Mouse (Mus musculus): ENCODE results near the gene Ppan. TPM values are rescaled to one million over a fixed set of nuclear protein-coding genes. Genes with fewer than 3 reads are reported as not detected.

Gene Ppan
- polyA plus RNA-seq, 1 experiment from 2014 or later, result 66.9 TPM

DNA sequence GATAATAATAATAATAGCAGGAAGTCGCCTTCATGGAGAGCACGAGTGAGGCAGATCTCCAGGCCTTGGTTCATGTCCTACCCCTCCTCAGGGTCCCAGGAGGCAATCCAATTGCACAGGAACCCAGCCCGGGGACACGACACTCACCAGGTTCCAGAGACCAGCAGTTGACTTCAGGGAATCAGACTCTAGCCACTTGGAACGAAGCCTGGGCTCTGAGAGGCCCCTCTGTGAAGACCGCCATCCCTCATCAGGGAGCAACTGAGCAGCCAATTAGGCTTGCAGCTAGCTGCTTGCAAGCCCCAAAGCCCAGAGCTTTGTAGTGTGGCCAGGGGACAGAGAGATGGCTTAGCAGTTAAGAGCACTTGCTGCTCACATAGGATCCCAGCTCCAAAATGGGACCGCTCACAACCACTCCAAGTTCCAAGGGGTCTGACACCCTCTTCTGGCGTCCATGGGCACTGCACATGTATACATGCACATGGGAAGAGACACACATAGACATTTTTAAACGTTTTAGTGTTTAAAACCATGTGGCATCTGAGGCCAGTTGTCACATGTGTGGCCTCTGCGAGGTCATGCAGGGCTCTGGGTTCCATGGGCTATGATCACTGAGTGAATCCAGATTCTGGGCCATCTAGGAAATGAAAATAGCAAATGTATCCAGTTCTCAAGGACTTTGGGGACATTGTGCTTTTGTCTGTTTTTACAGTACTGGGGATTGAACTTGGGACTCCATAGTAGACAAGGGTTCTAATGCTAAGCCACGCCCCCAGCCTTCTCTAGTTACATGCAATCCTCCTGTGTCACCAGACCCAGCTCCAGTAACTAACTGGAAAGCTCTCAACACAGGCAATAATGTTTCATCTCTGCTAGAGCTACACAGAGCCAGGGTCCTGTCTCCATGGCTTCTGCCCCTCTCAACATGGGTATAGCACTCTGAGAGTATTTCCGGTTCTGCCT lies 17.5 kb upstream of the Ppan start:
- 74% methylated on average over 12 of the region's 12 CpGs for WGBS
- no peak overlapping the region for H3K27ac ChIP-seq
- H3K4me2 ChIP-seq, result no peak overlapping the region
- H3K9ac ChIP-seq, result no peak overlapping the region
- H3K36me3 ChIP-seq (replicated peaks), result no peaks in the 10 kb centered on the region
- H3K4me1 ChIP-seq, result 0 out of 2 replicates have a peak, but pooled peaks cover 8% of the 10 kb centered on the region
- H3K4me3 ChIP-seq (replicated peaks), result no peak overlapping the region
- ATAC-seq (ENCODE audit: low FRiP score), result no peak
- H3K9me3 ChIP-seq, result no peaks in the 10 kb centered on the region
- peaks cover 62% of the 10 kb centered on the region for H3K27me3 ChIP-seq

DNA sequence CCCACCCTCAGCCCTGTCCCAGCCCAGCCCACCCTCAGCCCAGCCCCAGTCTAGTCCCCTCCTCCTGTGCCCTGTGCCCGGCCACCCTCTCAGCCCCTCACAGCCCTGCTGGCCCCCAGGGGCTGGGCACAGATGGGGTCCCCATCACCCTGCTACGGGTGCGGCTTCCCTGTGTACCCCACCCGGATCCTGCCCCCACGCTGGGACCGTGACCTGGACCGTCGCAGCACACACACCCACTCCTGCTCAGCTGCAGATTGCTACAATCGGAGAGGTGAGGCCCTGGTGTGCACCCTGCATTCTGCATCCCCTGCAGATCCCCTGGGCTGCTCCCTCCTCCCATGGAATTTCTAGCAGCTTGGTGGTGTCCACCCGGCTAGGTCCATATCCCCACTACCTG lies 15.0 kb upstream of the Ppan start:
- no peak for ATAC-seq (ENCODE audit: low FRiP score)
- WGBS, result 89% methylated on average over 10 of the region's 10 CpGs
- Histone ChIP-seq H3K27me3 (peaks cover 40% of the 10 kb centered on the region), H3K4me3 (replicated peaks) (no peak overlapping the region), H3K36me3 (replicated peaks) (no peaks in the 10 kb centered on the region), H3K9ac (no peak overlapping the region), H3K4me2 (no peak overlapping the region), H3K27ac (no peak overlapping the region), H3K4me1 (peaks cover 13% of the 10 kb centered on the region; the same call in 1 of the 2 replicates), H3K9me3 (no peaks in the 10 kb centered on the region)

GRCm38 (mm10) chr9:20873521-20873920 lies 14.5 kb upstream of the Ppan start:
- Histone ChIP-seq H3K27ac (no peak overlapping the region), H3K27me3 (peaks cover 35% of the 10 kb centered on the region), H3K9me3 (no peaks in the 10 kb centered on the region), H3K9ac (no peak overlapping the region), H3K4me1 (peaks cover 12% of the 10 kb centered on the region), H3K4me3 (replicated peaks) (no peak overlapping the region), H3K36me3 (replicated peaks) (no peaks in the 10 kb centered on the region), H3K4me2 (no peak overlapping the region)
- WGBS, result 86% methylated on average over 12 of the region's 12 CpGs
- no peak for ATAC-seq (ENCODE audit: low FRiP score)

DNA sequence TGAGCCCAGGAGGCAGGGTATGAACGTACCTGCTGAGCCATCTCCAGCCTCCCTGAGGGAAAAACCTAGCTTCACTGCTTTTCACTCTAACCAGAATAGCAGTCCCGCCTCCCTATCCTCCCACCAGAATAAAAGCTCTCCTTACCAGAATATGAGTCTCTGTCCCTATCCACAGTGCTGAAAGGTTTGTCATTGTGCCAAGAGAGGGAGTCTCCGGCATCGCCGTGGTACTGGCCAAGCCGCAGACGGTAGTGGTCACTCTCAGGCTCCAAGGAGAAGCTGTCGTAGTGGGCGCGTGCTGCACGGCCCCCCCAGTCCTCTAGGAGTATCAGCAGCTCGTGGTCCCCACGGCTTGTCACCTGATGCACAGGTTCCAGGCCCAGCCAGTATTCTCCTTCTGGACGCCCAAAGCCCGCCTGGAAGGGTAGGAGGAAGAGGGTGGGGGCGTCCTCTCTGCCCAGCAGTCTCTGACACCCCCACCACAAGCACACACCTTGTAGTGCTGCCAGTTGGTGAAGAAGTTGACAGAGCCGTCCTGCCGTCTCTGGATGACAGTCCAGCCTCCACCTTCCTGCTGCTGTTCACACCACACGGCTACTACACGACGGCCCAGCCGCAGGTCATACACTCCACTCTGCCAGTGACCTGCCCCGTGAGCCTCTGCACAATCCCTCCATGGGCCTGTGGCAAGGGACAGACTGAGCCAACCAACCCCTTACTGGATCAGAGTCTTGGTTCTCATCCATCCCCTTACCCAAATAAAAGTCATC lies 12.8 kb upstream of the Ppan start:
- 70% methylated on average over 23 of the region's 23 CpGs for WGBS
- Histone ChIP-seq H3K36me3 (replicated peaks) (no peaks in the 10 kb centered on the region), H3K9ac (no peak overlapping the region), H3K4me1 (peaks cover 11% of the 10 kb centered on the region), H3K27ac (no peak overlapping the region), H3K4me3 (replicated peaks) (no peak overlapping the region), H3K9me3 (no peaks in the 10 kb centered on the region), H3K27me3 (peaks cover 18% of the 10 kb centered on the region), H3K4me2 (no peak overlapping the region)
- ATAC-seq (ENCODE audit: low FRiP score), result no peak

DNA sequence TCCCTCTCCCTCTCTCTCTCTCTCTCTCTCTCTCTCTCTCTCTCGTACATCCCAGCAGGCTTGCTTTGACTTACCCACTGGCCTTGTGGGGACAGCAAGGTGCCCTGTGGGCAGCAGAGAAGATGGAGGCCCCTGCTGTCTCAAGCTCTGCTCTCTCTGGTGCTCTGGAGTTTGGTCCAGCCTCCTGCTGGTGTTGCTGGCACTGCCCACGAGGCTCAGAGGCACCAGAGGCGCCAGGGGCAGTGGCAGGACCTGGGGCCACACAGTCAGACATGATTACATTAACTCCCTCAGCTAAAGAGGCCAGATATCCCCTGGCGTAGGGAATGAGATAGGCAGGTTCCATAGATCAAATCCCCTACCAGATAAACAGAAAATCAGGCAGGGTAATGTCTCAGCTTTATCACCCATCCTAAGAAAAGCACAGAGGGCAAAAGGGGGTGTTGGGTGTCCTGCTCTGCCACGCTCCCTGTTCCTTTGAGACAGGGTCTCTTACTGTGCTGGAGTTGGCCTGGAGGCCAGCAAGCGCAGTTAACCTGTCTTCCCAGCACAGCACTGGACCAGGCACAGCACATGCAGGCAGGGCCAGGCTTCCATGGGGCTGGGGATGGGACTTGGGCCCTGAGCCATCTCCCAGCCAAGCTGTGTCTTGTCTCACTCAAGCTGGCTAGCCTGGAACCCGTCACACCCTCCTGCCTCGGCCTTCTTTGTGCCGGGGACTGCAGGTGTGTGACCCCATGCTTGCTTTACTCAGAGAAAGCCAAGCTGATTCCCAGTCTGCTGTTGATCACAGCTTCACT lies 11.5 kb upstream of the Ppan start:
- no peaks in the 10 kb centered on the region for H3K9me3 ChIP-seq
- no peaks in the 10 kb centered on the region for H3K36me3 ChIP-seq (replicated peaks)
- H3K27ac ChIP-seq, result no peak overlapping the region
- WGBS, result 75% methylated on average over 8 of the region's 9 CpGs
- peaks cover 5% of the 10 kb centered on the region; the same call in 1 of the 2 replicates for H3K27me3 ChIP-seq
- no peak overlapping the region for H3K4me3 ChIP-seq (replicated peaks)
- no peak for ATAC-seq (ENCODE audit: low FRiP score)
- peak overlapping the region; percentile 21; the same call in 1 of the 2 replicates for H3K9ac ChIP-seq
- H3K4me2 ChIP-seq, result no peak overlapping the region
- peaks cover 11% of the 10 kb centered on the region for H3K4me1 ChIP-seq

DNA sequence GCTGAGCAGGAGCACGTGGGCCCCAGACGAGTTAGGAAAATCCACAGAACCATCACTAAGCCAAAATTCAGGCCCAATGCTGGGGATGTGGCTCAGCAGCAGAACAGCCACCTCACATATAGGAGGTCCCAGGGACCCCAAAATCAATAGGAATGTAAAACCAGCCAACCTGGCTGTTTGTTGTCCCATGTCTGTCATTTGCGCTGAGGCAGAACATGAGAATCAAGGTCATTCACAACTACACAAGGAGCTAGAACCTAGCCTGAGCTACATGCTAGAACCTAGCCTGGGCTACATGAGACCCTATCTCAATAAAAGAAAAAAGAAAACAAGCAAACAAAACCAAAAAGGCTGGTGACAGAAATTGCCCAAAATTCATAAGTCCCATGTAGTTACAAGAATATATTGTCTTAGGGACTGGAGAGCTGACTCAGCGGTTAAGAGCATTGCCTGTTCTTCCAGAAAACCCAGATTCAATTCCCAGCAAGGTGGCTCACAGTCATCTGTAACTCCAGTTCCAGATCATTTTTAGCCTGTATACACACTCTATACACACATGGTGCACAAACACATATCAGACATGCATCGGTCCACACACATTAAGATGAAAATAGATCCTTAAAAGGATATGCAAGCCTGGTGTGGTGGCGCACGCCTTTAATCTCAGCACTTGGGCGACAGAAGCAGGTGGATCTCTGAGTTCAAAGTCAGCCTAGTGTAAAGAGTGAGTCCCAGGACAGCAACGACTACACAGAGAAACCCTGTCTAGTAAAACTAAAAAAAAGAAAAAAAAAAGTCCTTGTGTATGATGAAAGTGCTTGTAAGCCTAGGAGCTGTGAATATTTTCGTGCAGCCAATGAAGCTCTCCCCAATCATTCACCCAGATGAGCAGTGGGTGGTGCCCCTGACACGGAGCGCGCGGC lies 10.6 kb upstream of the Ppan start:
- no peak for ATAC-seq (ENCODE audit: low FRiP score)
- WGBS, result 36% methylated on average over 14 of the region's 14 CpGs

GRCm38 (mm10) chr9:20878041-20878709 lies 9.8 kb upstream of the Ppan start:
- peak; percentile 94 for ATAC-seq (ENCODE audit: low FRiP score)
- under 1% methylated on average over 69 of the region's 69 CpGs for WGBS
- Histone ChIP-seq H3K4me3 (replicated peaks) (peak overlapping the region; percentile 43), H3K9ac (peak overlapping the region; percentile 68), H3K4me2 (peak overlapping the region; percentile 63), H3K36me3 (replicated peaks) (no peaks in the 10 kb centered on the region), H3K27ac (peak overlapping the region; percentile 93), H3K27me3 (no peaks in the 10 kb centered on the region; the same call in 1 of the 2 replicates), H3K4me1 (peaks cover 11% of the 10 kb centered on the region), H3K9me3 (no peaks in the 10 kb centered on the region)

More for the DNA sequence above, 10.6 kb upstream of the Ppan start:
- Histone ChIP-seq H3K27me3 (no peaks in the 10 kb centered on the region; the same call in 1 of the 2 replicates), H3K4me1 (peaks cover 11% of the 10 kb centered on the region), H3K36me3 (replicated peaks) (no peaks in the 10 kb centered on the region), H3K27ac (peak overlapping the region; percentile 93), H3K9ac (peak overlapping the region; percentile 25; the same call in 1 of the 2 replicates), H3K4me3 (replicated peaks) (peak overlapping the region; percentile 43), H3K4me2 (peak overlapping the region; percentile 63), H3K9me3 (no peaks in the 10 kb centered on the region)

GRCm38 (mm10) chr9:20878710-20879065 lies 9.3 kb upstream of the Ppan start:
- Histone ChIP-seq H3K4me3 (replicated peaks) (peak overlapping the region; percentile 43), H3K27ac (peak overlapping the region; percentile 93), H3K4me2 (peak overlapping the region; percentile 63), H3K4me1 (peaks cover 11% of the 10 kb centered on the region), H3K9me3 (no peaks in the 10 kb centered on the region), H3K36me3 (replicated peaks) (no peaks in the 10 kb centered on the region), H3K27me3 (no peaks in the 10 kb centered on the region; the same call in 1 of the 2 replicates), H3K9ac (peak overlapping the region; percentile 68)
- ATAC-seq (ENCODE audit: low FRiP score), result peak; percentile 20
- 21% methylated on average over 10 of the region's 10 CpGs for WGBS

DNA sequence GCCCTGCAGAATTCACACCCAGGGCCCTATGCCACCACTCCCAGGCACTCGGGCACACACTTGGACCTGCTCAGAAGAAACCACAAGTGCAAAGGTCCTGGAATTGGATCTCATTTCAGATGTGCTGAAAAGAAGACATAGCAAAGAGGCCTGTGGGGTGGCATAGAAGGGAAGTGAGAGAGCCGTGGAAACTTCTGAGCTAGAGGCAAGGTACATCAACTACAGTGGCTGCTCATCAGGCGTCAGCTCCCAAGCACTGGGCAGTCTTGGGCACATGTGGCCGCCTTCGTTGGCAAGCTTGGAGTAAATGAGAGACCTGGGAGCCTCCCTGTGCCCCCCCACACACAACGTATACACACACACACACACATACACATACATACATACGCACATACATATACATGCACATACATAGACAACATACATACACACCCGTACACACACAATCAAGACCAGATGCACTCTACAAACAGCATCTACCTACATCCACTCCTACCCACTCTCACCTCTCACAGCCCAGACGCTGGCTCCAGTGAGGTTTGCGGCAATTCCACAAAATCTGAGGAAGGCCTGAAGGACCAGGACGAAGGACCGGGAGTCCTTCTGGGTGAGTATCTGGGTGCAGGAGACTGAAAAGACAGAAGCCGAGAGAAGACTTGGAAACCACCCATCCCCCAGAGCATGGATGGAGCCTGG lies 8.7 kb upstream of the Ppan start, which contains the start of gene Angptl6:
Gene Angptl6, minus strand, starts transcription at position 631 of the 696 bp plus-strand sequence.
- Histone ChIP-seq H3K27me3 (no peaks in the 10 kb centered on the region; the same call in 1 of the 2 replicates), H3K27ac (peak within 1 kb of the TSS; percentile 93), H3K36me3 (replicated peaks) (no peaks in the 10 kb centered on the region), H3K4me3 (replicated peaks) (peak within 1 kb of the TSS; percentile 43), H3K4me1 (peaks cover 11% of the 10 kb centered on the region), H3K9me3 (no peaks in the 10 kb centered on the region), H3K9ac (peak within 1 kb of the TSS; percentile 68), H3K4me2 (peak within 1 kb of the TSS; percentile 63)
- 93% methylated on average over 13 of the region's 13 CpGs for WGBS
- ATAC-seq (ENCODE audit: low FRiP score), result no peak

- Histone ChIP-seq H3K4me2 (no peak overlapping the region), H3K27ac (no peak overlapping the region), H3K36me3 (replicated peaks) (peaks cover 23% of the 10 kb centered on the region), H3K27me3 (no peaks in the 10 kb centered on the region), H3K4me3 (replicated peaks) (no peak overlapping the region), H3K4me1 (peaks cover 10% of the 10 kb centered on the region), H3K9ac (no peak overlapping the region), H3K9me3 (peaks cover 2% of the 10 kb centered on the region; the same call in 1 of the 2 replicates)
- ATAC-seq (ENCODE audit: low FRiP score), result no peak
- WGBS, result 98% methylated on average over 2 of the region's 2 CpGs
These were observed 1.4 kb upstream of the Ppan start for GRCm38 (mm10) chr9:20886563-20886962.

All from forebrain, embryonic 12.5 days (tissue).